Mouse (Mus musculus): ENCODE measurements around the gene Scgb1b10. TPM values are rescaled to one million over a fixed set of nuclear protein-coding genes. Genes with fewer than 3 reads are reported as not detected.
"Not testable (repeated sequence)": the region's sequence is repeated elsewhere in the genome, so short reads cannot be mapped to it uniquely, and the experiment has no call there.

Gene Scgb1b10
- not detected in 2 replicates for polyA plus RNA-seq (2014; fragmentation: Nextera tagmentation; extraction: Ambion mirVana)

- H3K4me2 ChIP-seq (ENCODE audit: low read length); H3K4me3 ChIP-seq (ENCODE audit: control insufficient read depth in 1 of 2, insufficient read depth in 1 of 2, low read depth in 1 of 2, low read length in 2 of 2); H3K4me1 ChIP-seq (ENCODE audit: control insufficient read depth in 2 of 2, insufficient read depth in 2 of 2, low read length in 2 of 2); H3K27ac ChIP-seq (replicated peaks in 1 of 2; ENCODE audit: control insufficient read depth in 1 of 2, insufficient read depth in 1 of 2, low read depth in 2 of 2, low read length in 2 of 2); H3K9ac ChIP-seq (ENCODE audit: low read length); H3K36me3 ChIP-seq (ENCODE audit: control insufficient read depth, insufficient read depth, low read length); H3K27me3 ChIP-seq (ENCODE audit: control insufficient read depth, insufficient read depth, low read length); ATAC-seq (ENCODE audit: insufficient number of reproducible peaks, insufficient read depth, low FRiP score, low read depth); H3K9me3 ChIP-seq (ENCODE audit: control insufficient read depth, low read length): not testable (repeated sequence)
These were observed at the start of gene Scgb1b10 for GRCm38 (mm10) chr7:32100553-32100952. TSS of gene Scgb1b10 (plus strand) at chr7:32100853.

Other genes starting within 250 kb of the Scgb1b10 start
- not detected in 2 replicates for gene Scgb2b11, start 110.3 kb downstream of the Scgb1b10 start, polyA plus RNA-seq (2014; fragmentation: Nextera tagmentation; extraction: Ambion mirVana)
- gene Scgb1b11, start 122.0 kb downstream of the Scgb1b10 start, polyA plus RNA-seq (2014; fragmentation: Nextera tagmentation; extraction: Ambion mirVana), result not detected in 2 replicates
- gene Scgb2b12, start 226.4 kb downstream of the Scgb1b10 start, polyA plus RNA-seq (2014; fragmentation: Nextera tagmentation; extraction: Ambion mirVana), result not detected in 2 replicates
- not detected in 2 replicates for gene Scgb1b12, start 233.3 kb downstream of the Scgb1b10 start, polyA plus RNA-seq (2014; fragmentation: Nextera tagmentation; extraction: Ambion mirVana)

Measured in heart, embryonic 14.5 days (tissue).